Mouse (Mus musculus) forebrain, postnatal 0 days (tissue): ENCODE measurements around the gene Rbpj. TPM values are rescaled to one million over a fixed set of nuclear protein-coding genes. Genes with fewer than 3 reads are reported as not detected.
A peak's percentile ranks its signal among the peaks of the same experiment; 100 is the strongest.

Experiments used
- ATAC-seq: fragments of 200-750 bp; cut with Nextera tagmentation; 2 replicates; pipeline ENCODE4 v1.8.0; 2017; ENCODE audit warnings: mild to moderate bottlenecking, moderate library complexity
- DNase-seq: peaks from one replicate; pipeline ENCODE4 v3.0.0-alpha.2; 2015
- H3K27ac ChIP-seq: fragments of 300-500 bp; sonication (generic); 2 replicates; pipeline ENCODE4 v1.5.1; 2014; ENCODE audit warnings: low read depth, mild to moderate bottlenecking, antibody characterized with exemption, low read length, moderate library complexity, mixed read lengths
- H3K27me3 ChIP-seq: fragments of 300-500 bp; sonication (generic); 2 replicates; pipeline ENCODE4 v1.6.1; 2014; ENCODE audit warnings: mild to moderate bottlenecking, low read length, mixed read lengths; ENCODE audit not compliant: insufficient read depth
- H3K36me3 ChIP-seq: fragments of 300-500 bp; sonication (generic); 2 replicates; pipeline ENCODE4 v1.6.1; 2014; ENCODE audit warnings: mild to moderate bottlenecking, moderate library complexity; ENCODE audit not compliant: insufficient read depth
- H3K4me1 ChIP-seq: fragments of 300-500 bp; sonication (generic); 2 replicates; pipeline ENCODE4 v1.6.1; 2014; ENCODE audit warnings: antibody characterized with exemption; ENCODE audit not compliant: insufficient read depth
- H3K4me2 ChIP-seq: fragments of 300-500 bp; sonication (generic); 2 replicates; pipeline ENCODE4 v1.6.1; 2014; ENCODE audit warnings: low read depth, mild to moderate bottlenecking, moderate library complexity
- H3K4me3 ChIP-seq: fragments of 300-500 bp; sonication (generic); 2 replicates; pipeline ENCODE4 v1.5.1; 2014; ENCODE audit warnings: low read depth, low read length, mixed read lengths
- H3K9ac ChIP-seq: fragments of 300-500 bp; sonication (generic); 2 replicates; pipeline ENCODE4 v1.6.1; 2014; ENCODE audit warnings: mild to moderate bottlenecking
- H3K9me3 ChIP-seq: fragments of 300-500 bp; sonication (generic); 2 replicates; pipeline ENCODE4 v1.6.1; 2016; ENCODE audit warnings: low read length
- CTCF ChIP-seq: sonication (generic); IDR thresholded peaks from 2 replicates; pipeline ENCODE4 v1.5.1; 2016; ENCODE audit warnings: antibody characterized with exemption, control low read depth, low read depth
- WGBS: fragments of 180-500 bp; shearing (Covaris S2); extraction: QIAGEN DNeasy Blood & Tissue Kit; methylation state at CpG from one replicate; pipeline ENCODE4 v1.1.7; 2014; 5-methylcytosine and 5-hydroxymethylcytosine counted together
- polyA plus RNA-seq: library from polyadenylated mRNA; unstranded; fragments of >200 nt; fragmentation: Nextera tagmentation; extraction: Ambion mirVana; gene quantifications from 2 replicates; pipeline ENCODE4 v1.2.1, GENCODE M21; 2015
- total RNA-seq: library from RNA; depleted of rRNA; stranded (reverse); fragments of >200 nt; gene quantifications from 2 replicates; pipeline ENCODE4 v1.2.3, GENCODE M21; 2014

Rbpj gene
- total and polyA plus RNA-seq, 2 experiments from 2014 or later: 19.4 to 25.4 TPM

DNA sequence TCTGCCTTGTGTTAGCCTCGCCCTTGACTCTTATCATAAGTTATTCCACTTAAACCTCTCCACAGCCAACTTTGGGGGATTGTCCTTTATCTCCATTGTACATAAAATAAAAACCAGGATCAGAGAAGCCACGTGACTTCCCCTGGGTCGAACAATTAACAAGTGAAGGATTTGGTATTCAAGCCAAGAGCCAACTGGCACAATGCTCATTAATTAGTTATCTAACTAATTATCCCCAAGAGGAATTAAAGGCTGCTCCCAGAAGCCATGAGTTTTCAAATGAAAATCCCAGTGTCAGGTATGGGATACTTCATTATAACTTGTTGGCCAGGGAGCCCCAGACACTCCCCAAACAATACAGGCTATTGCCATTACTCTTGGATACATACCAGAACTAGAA is 218.0 kb downstream of the Rbpj start:
- no peak overlapping the region for H3K9ac ChIP-seq
- TF ChIP-seq CTCF: no peak
- H3K36me3 ChIP-seq: no peaks in the 10 kb centered on the region
- no peak for ATAC-seq
- WGBS: 32% methylated on average over 3 of the region's 3 CpGs
- no peak overlapping the region for H3K27ac ChIP-seq
- H3K4me1 ChIP-seq: no peaks in the 10 kb centered on the region
- H3K4me3 ChIP-seq: no peak overlapping the region
- H3K4me2 ChIP-seq: no peak overlapping the region
- H3K9me3 ChIP-seq: no peaks in the 10 kb centered on the region
- H3K27me3 ChIP-seq: no peaks in the 10 kb centered on the region
- no peak for DNase-seq

DNA sequence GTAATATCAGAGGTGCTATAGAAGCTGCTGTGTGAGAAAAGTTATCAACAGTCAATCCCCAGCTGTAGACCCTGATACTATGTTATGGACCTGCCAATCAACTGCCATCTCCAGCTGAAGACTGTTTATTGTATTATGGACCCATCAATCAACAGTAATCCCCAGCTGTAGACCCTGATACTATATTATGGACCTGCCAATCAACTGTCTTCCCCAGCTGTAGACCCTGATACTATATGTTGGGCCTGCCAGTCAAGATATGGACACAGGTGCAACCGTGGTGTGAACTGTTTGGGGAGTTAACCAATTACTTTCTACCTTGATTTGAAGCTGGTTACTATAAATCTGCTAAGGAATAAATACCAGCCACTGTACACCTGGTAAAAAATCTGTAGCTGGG is 218.5 kb downstream of the Rbpj start:
- DNase-seq (no peak), ATAC-seq (no peak)
- Histone ChIP-seq H3K9ac (no peak overlapping the region), H3K4me3 (no peak overlapping the region), H3K36me3 (no peaks in the 10 kb centered on the region), H3K27me3 (no peaks in the 10 kb centered on the region), H3K27ac (no peak overlapping the region), H3K4me2 (no peak overlapping the region), H3K4me1 (no peaks in the 10 kb centered on the region), H3K9me3 (no peaks in the 10 kb centered on the region)
- no peak for TF ChIP-seq CTCF
- 71% methylated on average over 1 of the region's 1 CpGs for WGBS

DNA sequence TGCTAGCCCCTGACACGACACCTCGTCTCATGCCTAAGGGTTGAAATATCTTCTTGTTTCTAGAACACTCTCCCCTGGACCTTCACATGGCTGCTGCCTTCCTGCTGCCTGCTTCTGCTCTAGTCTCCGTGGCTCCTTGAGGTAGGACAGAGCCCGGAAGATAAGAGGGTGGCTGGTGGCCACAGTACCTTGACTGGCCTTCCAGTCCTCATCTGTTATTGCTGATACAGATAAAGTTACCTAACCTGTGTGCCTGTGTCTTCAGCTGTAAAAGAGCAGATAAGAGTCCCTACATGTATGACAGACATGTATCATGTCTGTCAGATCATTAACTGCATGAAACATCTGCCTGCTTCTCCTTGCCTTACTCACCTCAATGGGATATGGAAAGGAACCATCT is 219.7 kb downstream of the Rbpj start:
- ATAC-seq (no peak), DNase-seq (no peak)
- H3K27me3 ChIP-seq: no peaks in the 10 kb centered on the region
- H3K4me1 ChIP-seq: no peaks in the 10 kb centered on the region
- no peak for TF ChIP-seq CTCF
- no peak overlapping the region for H3K9ac ChIP-seq
- no peaks in the 10 kb centered on the region for H3K9me3 ChIP-seq
- H3K27ac ChIP-seq: no peak overlapping the region
- H3K36me3 ChIP-seq: no peaks in the 10 kb centered on the region
- WGBS: 93% methylated on average over 4 of the region's 4 CpGs
- no peak overlapping the region for H3K4me3 ChIP-seq
- no peak overlapping the region for H3K4me2 ChIP-seq

DNA sequence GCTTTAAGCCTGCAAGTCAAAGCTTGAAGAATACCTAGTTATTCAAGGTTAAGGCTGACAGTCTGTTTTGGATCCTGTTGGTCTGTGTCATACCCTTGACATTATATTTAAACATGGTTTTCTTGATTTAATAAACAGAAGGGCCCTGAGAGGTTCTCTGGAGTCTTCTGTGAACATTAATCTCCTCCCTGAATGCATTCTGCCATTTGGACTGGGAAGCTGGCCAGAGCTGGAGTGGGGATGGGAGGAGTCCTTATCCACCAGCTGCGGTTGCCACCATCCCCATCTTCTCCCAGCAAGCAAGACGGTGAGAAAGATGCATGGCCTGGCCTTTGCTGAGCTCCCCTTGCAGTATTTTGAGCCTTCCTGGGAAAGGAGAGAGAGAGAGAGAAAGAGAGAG is 220.4 kb downstream of the Rbpj start:
- H3K4me2 ChIP-seq: no peak overlapping the region
- TF ChIP-seq CTCF: no peak
- no peaks in the 10 kb centered on the region for H3K27me3 ChIP-seq
- no peaks in the 10 kb centered on the region for H3K9me3 ChIP-seq
- no peak for ATAC-seq
- no peaks in the 10 kb centered on the region for H3K4me1 ChIP-seq
- WGBS: 74% methylated on average over 2 of the region's 2 CpGs
- H3K4me3 ChIP-seq: no peak overlapping the region
- no peak for DNase-seq
- no peaks in the 10 kb centered on the region for H3K36me3 ChIP-seq
- no peak overlapping the region for H3K27ac ChIP-seq
- no peak overlapping the region for H3K9ac ChIP-seq

DNA sequence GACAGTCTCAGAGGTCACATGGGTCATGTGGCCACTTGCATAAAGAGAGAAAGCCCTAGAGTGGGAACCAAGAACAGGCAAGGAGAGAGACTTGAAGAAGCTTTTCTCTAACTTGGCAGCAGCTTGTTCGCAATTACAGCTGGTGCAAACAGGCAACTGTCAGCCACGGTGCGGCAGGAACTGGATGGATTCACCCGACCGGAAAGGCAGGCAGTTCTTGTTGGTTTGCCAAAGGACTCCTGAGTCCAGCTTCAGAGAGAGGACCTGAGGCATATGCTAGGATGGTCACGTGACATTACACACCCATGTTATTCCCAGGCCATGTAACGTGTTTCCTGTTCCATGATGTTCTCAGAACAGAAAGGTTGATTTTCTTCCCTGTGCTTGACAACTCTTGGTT is 222.4 kb downstream of the Rbpj start:
- Histone ChIP-seq H3K27me3 (no peaks in the 10 kb centered on the region), H3K9me3 (no peaks in the 10 kb centered on the region), H3K4me2 (no peak overlapping the region), H3K36me3 (no peaks in the 10 kb centered on the region), H3K4me3 (no peak overlapping the region), H3K4me1 (no peaks in the 10 kb centered on the region), H3K27ac (no peak overlapping the region), H3K9ac (no peak overlapping the region)
- 48% methylated on average over 7 of the region's 7 CpGs for WGBS
- no peak for TF ChIP-seq CTCF
- no peak for ATAC-seq
- peak; percentile 20 for DNase-seq

DNA sequence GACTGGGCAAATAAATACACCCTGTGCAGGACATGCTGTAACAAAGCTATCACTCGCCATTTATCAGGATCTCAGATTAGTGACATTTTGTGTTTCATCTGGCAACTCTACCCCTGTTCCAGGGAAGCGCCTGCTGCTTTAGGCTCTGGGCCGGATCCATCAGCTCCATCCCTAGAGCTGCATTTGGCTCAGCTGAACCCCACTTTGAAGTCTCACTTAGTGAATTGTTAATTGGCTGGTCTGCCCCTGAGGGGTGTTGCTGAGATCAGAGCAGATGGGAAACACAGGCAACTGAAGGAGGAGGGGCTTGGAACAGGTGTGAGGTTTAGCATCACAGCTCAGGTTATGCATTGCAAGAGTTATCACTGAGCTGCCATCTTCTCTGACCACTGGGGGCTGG is 225.6 kb downstream of the Rbpj start:
- no peak for TF ChIP-seq CTCF
- Histone ChIP-seq H3K4me3 (no peak overlapping the region), H3K27me3 (no peaks in the 10 kb centered on the region), H3K4me2 (no peak overlapping the region), H3K27ac (no peak overlapping the region), H3K36me3 (no peaks in the 10 kb centered on the region), H3K9ac (no peak overlapping the region), H3K9me3 (no peaks in the 10 kb centered on the region), H3K4me1 (no peaks in the 10 kb centered on the region)
- no peak for DNase-seq
- 51% methylated on average over 3 of the region's 3 CpGs for WGBS
- ATAC-seq: peak; percentile 16; the same call in 1 of the 2 replicates

DNA sequence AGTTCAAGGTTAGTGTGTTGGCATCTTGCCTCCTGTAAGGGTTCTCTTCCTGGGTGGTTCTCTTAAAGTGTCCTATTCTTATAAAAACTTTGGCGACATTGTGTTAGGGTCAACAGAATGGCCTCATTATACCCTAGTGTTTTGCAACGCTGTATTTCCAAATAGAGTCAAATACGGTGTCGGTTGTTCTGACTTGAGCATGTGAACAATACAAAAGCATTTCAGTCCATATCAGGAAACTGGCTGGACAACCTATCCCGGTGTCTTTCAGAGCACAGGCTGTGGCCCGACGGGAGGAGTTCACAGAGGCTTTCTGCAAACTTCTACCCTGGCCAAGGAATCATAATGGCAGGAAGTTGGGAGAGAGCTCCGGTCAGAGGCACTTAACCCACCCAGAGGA is 226.1 kb downstream of the Rbpj start:
- Histone ChIP-seq H3K4me1 (no peaks in the 10 kb centered on the region), H3K4me2 (no peak overlapping the region), H3K4me3 (no peak overlapping the region), H3K27ac (no peak overlapping the region), H3K9me3 (no peaks in the 10 kb centered on the region), H3K27me3 (no peaks in the 10 kb centered on the region), H3K9ac (no peak overlapping the region), H3K36me3 (no peaks in the 10 kb centered on the region)
- 86% methylated on average over 8 of the region's 8 CpGs for WGBS
- DNase-seq (no peak), ATAC-seq (no peak)
- no peak for TF ChIP-seq CTCF

DNA sequence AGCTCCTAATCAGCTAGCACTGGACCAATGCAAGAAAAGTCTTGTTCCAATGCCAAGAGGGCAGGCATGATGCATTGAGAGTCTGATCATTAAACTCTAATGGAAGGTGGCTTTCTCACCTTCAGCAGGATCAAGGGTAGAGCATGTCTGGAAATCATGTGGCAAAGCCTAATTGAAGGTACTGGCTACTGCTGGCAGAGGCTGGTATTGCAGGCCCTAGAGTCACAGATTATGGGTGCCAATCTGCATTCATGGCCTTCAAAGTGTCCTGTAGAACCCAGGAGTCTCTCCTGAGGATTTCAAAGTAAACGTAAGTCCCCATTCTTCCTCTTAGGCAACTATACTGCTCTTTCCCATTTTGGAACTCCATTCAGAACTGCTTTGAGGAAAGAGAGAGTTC is 226.7 kb downstream of the Rbpj start:
- Histone ChIP-seq H3K4me2 (no peak overlapping the region), H3K4me3 (no peak overlapping the region), H3K4me1 (no peaks in the 10 kb centered on the region), H3K27ac (no peak overlapping the region), H3K27me3 (no peaks in the 10 kb centered on the region), H3K9ac (no peak overlapping the region), H3K36me3 (no peaks in the 10 kb centered on the region), H3K9me3 (no peaks in the 10 kb centered on the region)
- TF ChIP-seq CTCF: peak; percentile 22; the same call in 1 of the 2 replicates
- ATAC-seq (no peak), DNase-seq (no peak)
- 100% methylated on average over 1 of the region's 1 CpGs for WGBS
